In the genomic region with DNA sequence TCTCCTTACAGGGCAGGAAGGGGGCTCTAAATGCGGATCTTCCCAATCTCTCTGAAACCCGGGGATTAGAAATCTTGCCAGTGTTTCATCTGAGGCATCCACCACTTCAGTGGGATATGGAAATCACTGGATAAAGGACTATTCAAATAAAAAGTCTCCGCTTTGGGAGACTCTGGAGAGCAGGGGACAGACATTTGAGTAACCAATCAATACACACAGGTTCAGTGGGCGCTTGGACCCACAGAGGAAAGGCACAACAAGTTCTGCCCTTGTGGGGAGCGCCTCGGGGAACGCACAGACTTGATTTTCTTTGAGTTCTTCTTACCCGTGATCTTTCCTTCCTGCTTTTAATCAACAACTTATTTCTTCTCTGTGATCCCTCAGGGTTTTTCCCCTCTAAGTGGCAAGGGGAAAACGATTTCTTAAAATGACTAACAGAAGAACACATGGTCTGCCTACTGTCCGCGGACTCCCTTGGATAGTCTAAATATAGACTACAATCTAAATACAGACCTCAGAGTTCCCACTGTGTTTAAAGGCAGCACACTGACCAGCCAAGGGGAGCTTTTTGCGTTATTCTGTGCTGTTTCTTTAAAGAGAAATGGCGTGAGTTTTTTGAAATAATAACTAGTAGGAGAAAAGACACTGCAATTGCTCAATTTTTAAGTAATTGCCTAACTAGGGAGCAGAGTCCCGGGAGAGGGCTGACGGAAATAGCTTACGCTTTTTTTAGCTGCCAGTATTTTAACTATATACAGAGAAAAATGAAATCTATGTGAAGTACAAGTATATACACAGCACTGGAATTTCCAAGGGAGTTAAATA, we compare ENCODE assay signal across 8 mouse cellular contexts. TPM values are rescaled to one million over a fixed set of nuclear protein-coding genes. Genes with fewer than 3 reads are reported as not detected.
DNase-seq lines count a peak whose midpoint lies in the region; ATAC-seq and TF ChIP-seq lines count a peak whose summit lies in the region.

No protein-coding gene starts in this region.

- peak; percentile 85 for DNase-seq in liver, adult 2 months (ENCODE audit: extremely low read depth, low read depth, low spot score)
- no peak for DNase-seq in liver
- DNase-seq in fibroblast of lung, adult 2 months (ENCODE audit: low read depth): peak; percentile 7
- DNase-seq in limb, embryonic 14.5 days (ENCODE audit: low spot score): no peak
- DNase-seq in left cerebral cortex, adult 18-20 months (ENCODE audit: low spot score in 2 of 2): no peak
- DNase-seq in B cell, adult 2 months: no peak
- no peak for DNase-seq in cerebellum, adult 11-12 months

- peak overlapping the region; percentile 7; the same call in 1 of the 2 replicates for H3K9ac ChIP-seq in liver, adult 2 months (ENCODE audit: low read depth, low read length)
- no peak overlapping the region for H3K9ac ChIP-seq in limb, embryonic 14.5 days (ENCODE audit: low read depth, low read length, severe bottlenecking)
- H3K9ac ChIP-seq in stomach, embryonic 14.5 days (replicated peaks; ENCODE audit: low read depth, low read length): no peak overlapping the region

- peaks cover 5% of the 10 kb centered on the region; the same call in 1 of the 2 replicates for H3K4me1 ChIP-seq in liver, adult 2 months (ENCODE audit: control insufficient read depth, insufficient read depth, low read length)
- H3K4me1 ChIP-seq in limb, embryonic 14.5 days (ENCODE audit: control insufficient read depth, insufficient read depth, low read length): peaks cover 4% of the 10 kb centered on the region; the same call in 1 of the 2 replicates
- 0 out of 2 replicates have a peak, but pooled peaks cover 3% of the 10 kb centered on the region for H3K4me1 ChIP-seq in stomach, embryonic 14.5 days (ENCODE audit: control insufficient read depth, insufficient read depth, low read length)

- no peak for ATAC-seq in limb, embryonic 14.5 days (ENCODE audit: low FRiP score, low read depth)
- peak; percentile 53; the same call in 1 of the 2 replicates for ATAC-seq in stomach, embryonic 14.5 days (ENCODE audit: insufficient number of reproducible peaks, insufficient read depth, low FRiP score, low read depth)

- H3K9me3 ChIP-seq in limb, embryonic 14.5 days (ENCODE audit: control insufficient read depth, low read length): no peaks in the 10 kb centered on the region
- H3K9me3 ChIP-seq in stomach, embryonic 14.5 days (ENCODE audit: control insufficient read depth, low read depth, low read length): 0 out of 2 replicates have a peak, but pooled peaks cover 2% of the 10 kb centered on the region

- no peaks in the 10 kb centered on the region for H3K27me3 ChIP-seq in liver, adult 2 months (ENCODE audit: control insufficient read depth, insufficient read depth, low read length)
- H3K27me3 ChIP-seq in limb, embryonic 14.5 days (ENCODE audit: control insufficient read depth, insufficient read depth, low read length): no peaks in the 10 kb centered on the region
- H3K27me3 ChIP-seq in stomach, embryonic 14.5 days (ENCODE audit: control insufficient read depth, insufficient read depth, low read length): no peaks in the 10 kb centered on the region

- peak overlapping the region; percentile 24 for H3K27ac ChIP-seq in liver, adult 2 months (replicated peaks; ENCODE audit: insufficient read depth, low read depth, low read length)
- no peak overlapping the region; the same call in 1 of the 2 replicates for H3K27ac ChIP-seq in limb, embryonic 14.5 days (replicated peaks; ENCODE audit: low read depth, low read length)
- peak overlapping the region; percentile 67; the same call in 1 of the 2 replicates for H3K27ac ChIP-seq in stomach, embryonic 14.5 days (ENCODE audit: low read length)

- peak overlapping the region; percentile 46 for H3K4me3 ChIP-seq in liver, adult 2 months (ENCODE audit: insufficient read depth, low read depth, low read length)
- no peak overlapping the region for H3K4me3 ChIP-seq in limb, embryonic 14.5 days (replicated peaks; ENCODE audit: low read length)
- no peak overlapping the region for H3K4me3 ChIP-seq in stomach, embryonic 14.5 days (ENCODE audit: low read depth, low read length)

- TF ChIP-seq CTCF in liver, adult 2 months (IDR thresholded peaks at IDR 0.05; ENCODE audit: low read depth, low read length): no peak

- no peak for TF ChIP-seq POLR2A in liver, adult 2 months (IDR thresholded peaks at IDR 0.05; ENCODE audit: extremely low read depth, insufficient read depth, low read length)
- TF ChIP-seq POLR2A in limb, embryonic 14.5 days (IDR thresholded peaks at IDR 0.05; ENCODE audit: borderline replicate concordance, extremely low read depth, insufficient read depth, insufficient read length): no peak

- no peaks in the 10 kb centered on the region for H3K36me3 ChIP-seq in liver, adult 2 months (ENCODE audit: control insufficient read depth, insufficient read depth, low read length)
- no peaks in the 10 kb centered on the region for H3K36me3 ChIP-seq in limb, embryonic 14.5 days (ENCODE audit: control insufficient read depth, insufficient read depth, low read length)
- no peaks in the 10 kb centered on the region for H3K36me3 ChIP-seq in stomach, embryonic 14.5 days (ENCODE audit: control insufficient read depth, insufficient read depth, low read length)

- H3K4me2 ChIP-seq in limb, embryonic 14.5 days (replicated peaks; ENCODE audit: low read depth, low read length, severe bottlenecking): peak overlapping the region; percentile 10; the same call in 1 of the 2 replicates
- H3K4me2 ChIP-seq in stomach, embryonic 14.5 days (replicated peaks; ENCODE audit: low read depth, low read length): peak overlapping the region; percentile 13; the same call in 1 of the 2 replicates

- 10% methylated on average over 16 of the region's 16 CpGs for WGBS in liver, adult 2 months
- WGBS in limb, embryonic 14.5 days: 36% methylated on average over 16 of the region's 16 CpGs
- 32% methylated on average over 16 of the region's 16 CpGs for WGBS in stomach, embryonic 14.5 days

- no peaks in the 10 kb centered on the region for H3K79me2 ChIP-seq in liver, adult 2 months (ENCODE audit: control insufficient read depth, insufficient read depth, low read length)

RNA-seq across cellular contexts. Expression of a gene that starts 18.0 kb away (rescaled TPM):
- 3.2 and 3.3 TPM in 2 replicates for total RNA-seq in liver, adult 2 months (2014; rRNA removed)
- polyA plus RNA-seq in liver, adult 2 months (2012; rRNA removed): 1.1 and 1.2 TPM in 2 replicates
- 5.4 and 6.3 TPM in 2 replicates for polyA plus RNA-seq in limb, embryonic 14.5 days (2012; rRNA removed)
- 11.7 and 12.2 TPM in 2 replicates for polyA plus RNA-seq in limb, embryonic 14.5 days (2014; fragmentation: Nextera tagmentation; extraction: Ambion mirVana)
- 17.0 and 24.4 TPM in 2 replicates for polyA plus RNA-seq in stomach, embryonic 14.5 days (2014; fragmentation: Nextera tagmentation; extraction: Ambion mirVana)
- 1 to 10 TPM; 2.3 to 2.7 TPM for total RNA-seq in left cerebral cortex, adult 18-20 months (2021)

Comparison
In these comparisons a context has a peak if more than half of its experiments do, and no peak if none do; other contexts are left out.
1. DNase-seq: peak in liver, adult 2 months (single experiment) and fibroblast of lung, adult 2 months (single experiment); none in liver (single experiment), limb, embryonic 14.5 days (single experiment), left cerebral cortex, adult 18-20 months (0 of 2), B cell, adult 2 months (0 of 2) and cerebellum, adult 11-12 months (single experiment).